Mouse (Mus musculus): ENCODE results near the gene Ccdc42.

The Ccdc42 gene

GRCm38 (mm10) chr11:68589055-68589809, 2.4 kb downstream of the Ccdc42 start:
- peak; percentile 86 to 96 for DNase-seq

GRCm38 (mm10) chr11:68591708-68592107, 4.9 kb downstream of the Ccdc42 start:
- no peak for DNase-seq

DNA sequence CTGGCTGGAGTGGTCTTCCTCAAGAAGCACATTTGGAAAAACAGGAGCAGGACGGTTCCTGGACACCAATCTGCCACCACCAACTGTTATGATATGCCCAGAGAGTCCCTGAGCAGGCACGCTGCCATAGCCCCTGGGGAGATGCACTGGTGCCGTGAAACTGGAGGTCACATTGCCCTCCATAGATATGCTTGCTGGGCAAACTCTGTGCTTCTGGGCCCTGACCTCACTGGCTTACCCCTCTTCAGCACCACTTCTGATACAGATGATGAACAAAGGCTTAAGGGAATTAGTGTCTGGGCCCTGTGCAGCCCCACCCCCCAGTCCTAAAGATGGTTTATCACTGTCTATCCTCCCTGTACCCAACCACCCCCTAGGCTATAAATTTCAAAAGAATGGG, 6.4 kb downstream of the Ccdc42 start:
- no peak for DNase-seq

DNA sequence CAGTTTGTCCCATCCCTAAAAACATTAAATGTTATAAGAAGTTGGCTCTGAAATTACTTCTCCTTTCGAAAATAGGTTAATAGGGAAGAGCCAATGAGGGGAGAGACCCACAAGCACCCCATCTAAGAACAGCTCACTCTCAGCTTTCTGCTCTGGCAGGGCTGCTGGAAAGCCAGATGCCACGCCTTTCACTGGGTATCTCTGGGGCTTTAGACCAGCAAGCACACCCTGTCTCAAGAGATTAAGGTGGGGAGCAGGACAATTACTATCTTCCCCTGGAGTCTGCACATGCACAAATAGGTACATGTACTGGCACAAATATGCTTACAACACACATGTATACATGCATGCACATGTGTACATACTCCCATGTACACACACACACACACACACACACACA, 11.1 kb downstream of the Ccdc42 start:
- DNase-seq: no peak

GRCm38 (mm10) chr11:68600551-68601021, 13.8 kb downstream of the Ccdc42 start:
- DNase-seq: no peak

DNA sequence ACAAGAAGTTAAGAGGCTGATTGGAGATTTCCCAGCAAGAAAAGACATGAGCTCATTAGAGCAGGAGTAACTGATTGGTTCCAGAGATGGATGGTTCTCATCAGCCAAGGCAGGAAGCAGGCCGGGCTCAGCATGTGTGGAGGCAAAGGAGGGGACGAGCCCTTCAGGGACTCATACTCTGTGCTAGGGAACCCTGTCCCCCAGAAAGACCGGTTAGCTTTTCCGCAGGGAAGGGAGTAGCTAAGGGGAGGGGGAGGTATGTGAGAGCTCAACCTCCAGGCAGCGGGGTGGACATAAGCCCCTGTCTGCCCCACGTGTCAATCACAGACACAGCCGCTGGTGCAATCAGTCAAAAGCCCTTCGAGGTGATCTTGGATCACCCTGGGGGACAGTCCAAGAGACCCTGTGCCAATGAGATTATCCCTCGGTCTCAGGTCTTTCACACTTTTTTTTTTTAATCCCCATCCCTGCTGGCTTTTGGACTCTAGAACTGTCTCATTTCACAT, 14.7 kb downstream of the Ccdc42 start:
- no peak for DNase-seq

DNA sequence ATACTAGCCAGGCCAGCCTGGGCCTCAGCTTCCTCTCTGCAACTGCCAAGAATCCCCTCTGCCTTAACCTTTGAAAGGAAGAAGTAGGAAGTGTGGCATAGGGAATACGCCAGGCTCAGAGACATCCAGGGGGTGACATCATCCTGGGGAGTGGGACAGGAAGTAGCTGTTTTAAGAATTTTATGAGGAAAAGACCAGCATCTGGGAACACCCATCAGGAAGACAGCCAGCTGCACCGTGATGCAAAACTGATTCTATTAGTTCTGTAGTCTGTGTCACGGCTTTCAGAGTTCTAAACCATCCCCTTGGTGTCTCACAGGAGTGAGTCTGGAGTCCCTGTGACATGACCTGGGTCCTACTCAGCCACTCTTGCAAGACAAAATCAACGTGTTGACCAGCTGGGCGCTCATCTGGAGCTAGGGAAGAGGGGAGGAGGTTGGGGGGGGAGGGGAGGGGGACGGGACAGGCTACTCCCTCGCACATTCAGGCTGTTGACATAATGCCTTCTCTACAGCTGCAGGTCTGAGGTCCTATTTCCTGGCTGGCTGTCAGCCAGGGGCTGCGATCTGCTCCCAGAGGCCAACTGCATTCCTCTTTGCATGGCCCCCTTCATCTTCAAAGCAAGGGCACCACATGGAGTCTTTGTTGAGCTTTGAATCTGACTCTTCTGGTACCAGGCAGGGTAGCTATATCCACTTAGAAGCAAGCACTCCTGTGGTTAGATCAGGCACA, 15.5 kb downstream of the Ccdc42 start:
- peak; percentile 32 to 53 for DNase-seq

DNA sequence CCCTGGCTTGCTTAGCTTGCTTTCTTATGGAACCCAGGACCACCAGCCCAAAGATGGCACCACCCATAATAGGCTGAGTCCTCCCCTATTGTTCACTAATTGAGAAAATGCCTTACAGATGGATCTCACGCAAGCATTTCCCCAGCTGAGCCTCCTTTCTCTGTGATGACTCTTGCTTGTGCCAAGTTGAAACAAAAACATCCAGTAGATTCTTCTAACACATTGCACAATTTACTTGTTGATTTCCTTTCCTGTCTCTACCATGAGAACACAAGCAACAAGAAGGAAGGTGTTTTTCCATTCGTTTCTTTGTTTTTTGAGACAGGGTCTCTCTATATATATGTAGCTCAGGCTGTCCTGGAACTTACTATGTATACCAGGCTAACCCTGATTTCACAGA, 20.2 kb downstream of the Ccdc42 start:
- no peak for DNase-seq

DNA sequence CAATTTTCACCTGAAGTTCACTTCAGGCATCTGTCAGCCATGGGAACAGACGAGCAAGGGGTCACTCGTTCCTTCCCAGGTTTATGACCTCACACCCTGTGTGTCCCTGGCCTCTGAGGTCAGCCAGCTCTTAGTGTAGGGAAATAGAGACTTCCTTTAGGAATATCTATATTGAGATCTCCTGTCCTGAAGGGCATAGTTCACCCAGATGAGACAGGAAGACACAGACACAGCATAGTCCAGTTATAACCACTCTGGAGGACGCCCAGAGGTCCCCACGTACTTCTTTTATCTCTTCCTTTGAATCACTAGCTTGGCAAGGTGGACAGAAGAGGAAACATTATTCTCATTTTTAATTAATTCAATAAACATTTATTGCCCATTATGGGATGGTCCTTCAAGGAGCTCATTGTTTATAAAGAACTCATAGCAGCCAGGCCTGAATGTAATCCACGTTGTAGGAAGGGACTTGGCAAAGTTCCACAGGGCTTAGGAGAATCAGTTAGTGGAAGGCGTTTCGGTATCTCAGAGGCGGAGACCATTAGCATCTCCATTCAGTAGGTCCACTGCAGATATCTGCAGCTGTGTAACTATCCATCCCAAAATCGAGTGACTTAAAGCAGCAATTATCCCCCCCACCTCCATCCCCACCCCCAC, 23.2 kb downstream of the Ccdc42 start:
- DNase-seq: peak in 1 of 2 experiments; percentile 27

- no peak for DNase-seq
Observed at GRCm38 (mm10) chr11:68610567-68610947, 23.7 kb downstream of the Ccdc42 start.

- DNase-seq: no peak
Observed at GRCm38 (mm10) chr11:68613071-68613711, 26.4 kb downstream of the Ccdc42 start.

DNA sequence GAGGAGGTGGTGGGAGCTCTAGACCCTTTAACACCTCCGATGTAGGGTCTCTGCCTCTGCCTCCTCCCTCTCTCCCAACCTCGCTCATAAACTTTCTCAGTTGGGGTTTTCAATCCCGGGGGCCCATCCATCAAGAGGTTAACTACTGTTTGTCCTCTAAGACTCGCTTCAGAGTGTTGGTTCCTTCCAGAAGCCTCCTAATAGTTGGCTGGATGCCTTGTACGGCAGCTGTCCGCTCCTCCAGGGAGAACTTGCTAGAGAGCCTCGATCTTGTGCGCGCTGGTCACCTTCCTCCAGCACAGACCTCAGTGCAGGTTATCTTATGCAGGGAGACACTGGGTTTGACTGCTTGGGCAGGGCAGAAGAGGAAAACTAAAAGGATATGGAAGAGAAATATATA, 35.9 kb downstream of the Ccdc42 start:
- DNase-seq: peak in 1 of 2 experiments; percentile 5

DNA sequence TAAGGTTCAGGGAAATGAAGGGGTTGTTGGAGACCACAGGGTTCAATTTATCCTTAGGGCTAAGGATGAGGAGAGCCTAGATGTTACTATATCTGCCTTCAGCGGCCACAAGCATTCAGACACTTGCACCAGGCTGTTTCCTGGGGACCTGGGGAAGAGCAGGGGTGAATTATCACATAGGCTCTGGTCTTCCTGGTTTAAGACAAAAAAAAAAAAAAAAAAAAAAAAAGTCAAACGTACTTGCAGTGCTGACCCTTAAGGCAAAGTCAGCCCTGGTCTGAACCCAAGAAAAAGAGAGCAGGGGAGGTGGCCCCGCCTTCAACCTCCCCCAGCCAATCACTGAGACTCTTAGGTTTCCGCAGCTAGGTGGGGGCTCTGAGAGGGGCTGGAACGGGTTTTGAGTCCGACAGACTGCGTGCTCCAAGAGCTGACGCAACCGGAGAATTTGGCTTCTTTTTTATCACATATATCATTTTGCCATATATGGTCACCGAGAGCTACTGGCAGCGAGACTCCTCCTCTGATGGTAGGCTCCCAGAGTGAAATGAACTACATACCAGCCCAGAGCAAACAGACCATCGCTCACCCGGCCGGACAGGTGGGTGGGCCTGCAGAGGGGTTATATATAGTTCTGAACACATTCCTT, 36.5 kb downstream of the Ccdc42 start:
- DNase-seq: peak; percentile 41 to 65

DNA sequence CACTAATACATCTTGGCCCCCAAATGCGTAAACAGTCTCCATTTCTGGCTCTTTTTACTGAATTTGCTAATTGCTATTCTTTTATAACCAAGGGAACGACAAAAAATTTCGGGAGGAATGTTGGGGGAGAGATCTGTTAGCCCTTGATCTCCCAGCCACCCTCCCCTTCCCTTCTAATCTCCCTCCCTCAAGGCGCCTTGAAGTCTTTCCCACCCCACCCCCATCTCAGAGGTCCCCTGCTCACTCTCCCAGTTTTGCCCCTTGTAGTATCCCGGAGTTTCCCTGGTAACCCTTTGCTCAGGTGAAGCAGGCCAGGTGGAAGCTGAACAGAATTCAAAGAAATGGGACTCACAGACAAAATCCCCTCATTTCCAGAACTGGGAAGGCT, 37.0 kb downstream of the Ccdc42 start:
- DNase-seq: no peak

GRCm38 (mm10) chr11:68631611-68632316, 44.9 kb downstream of the Ccdc42 start:
- DNase-seq: no peak

DNA sequence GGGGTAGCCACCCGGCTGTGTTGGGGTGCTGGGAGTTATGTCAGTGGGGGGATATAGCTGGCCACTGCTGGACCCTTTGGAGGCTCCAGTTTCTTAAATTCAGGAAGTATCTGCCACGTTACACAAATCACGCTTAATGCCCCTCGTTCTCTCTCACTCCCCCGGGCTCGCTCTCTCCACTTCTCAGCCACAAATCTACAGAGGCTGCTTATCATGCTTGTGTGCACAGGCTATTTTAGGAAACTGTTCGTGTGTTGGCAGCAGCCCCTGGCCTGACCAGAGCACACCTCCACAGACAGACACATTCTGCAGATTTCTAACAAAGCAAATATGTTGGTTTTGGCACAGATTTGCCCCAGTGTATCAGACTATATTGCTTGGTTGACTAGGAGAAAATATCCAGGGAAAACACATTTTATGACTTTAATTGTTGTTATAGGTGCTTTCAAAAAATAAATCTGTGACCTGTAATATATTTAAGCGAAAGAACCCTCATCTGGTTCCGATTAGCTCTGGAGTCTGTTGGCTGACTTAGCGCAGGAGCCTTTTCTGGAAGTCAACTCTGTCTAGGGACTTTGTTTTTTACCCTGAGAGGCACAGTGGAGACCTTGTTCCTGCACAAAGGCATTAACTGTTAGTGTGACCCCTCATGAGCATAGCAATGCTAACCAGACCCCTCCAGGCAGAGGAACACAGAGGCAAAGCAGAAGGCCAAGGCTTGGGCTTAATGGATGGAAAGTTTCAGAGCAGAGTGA, 51.2 kb downstream of the Ccdc42 start:
- DNase-seq: peak; percentile 16 to 44

DNA sequence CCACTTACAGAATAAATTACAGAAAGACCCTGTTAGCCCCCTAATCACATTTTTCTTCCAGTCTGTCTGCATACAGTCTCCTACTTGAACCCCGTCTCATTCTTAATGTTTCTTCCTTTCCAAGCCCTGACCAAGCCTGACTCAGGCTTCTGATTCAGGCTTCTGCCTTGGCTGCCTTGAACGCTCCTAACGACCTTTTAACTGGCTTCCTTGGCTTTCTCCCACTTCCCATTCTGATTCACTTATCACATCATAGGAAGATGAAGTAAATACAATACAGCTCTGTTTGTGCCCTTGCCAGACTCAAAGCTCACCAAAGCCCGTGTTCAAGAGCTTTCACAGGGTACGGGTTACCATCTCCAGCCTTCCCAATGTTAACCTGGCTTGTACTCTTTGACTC, 54.5 kb downstream of the Ccdc42 start:
- no peak for DNase-seq

- DNase-seq: no peak
Observed at GRCm38 (mm10) chr11:68644781-68645180, 58.0 kb downstream of the Ccdc42 start.

Data from kidney, postnatal 25 days (tissue).